Mouse (Mus musculus) heart, postnatal 14 days (tissue): Measurements from ENCODE around the gene Mettl1. TPM values are rescaled to one million over a fixed set of nuclear protein-coding genes. Genes with fewer than 3 reads are reported as not detected.
"Not testable (repeated sequence)": the region's sequence is repeated elsewhere in the genome, so short reads cannot be mapped to it uniquely, and the experiment has no call there.

Experiments used
- DNase-seq, 2 experiments: peaks; one replicate each; pipeline ENCODE4 v3.0.0; 2021 to 2022
- intact Hi-C: fragments of 180-260 bp; cut with DNase I; formaldehyde crosslinking; loops from one replicate; pipeline ENCODE4 v1.15.1; 2025
- total RNA-seq, 2 experiments: library from RNA; stranded (reverse); gene quantifications; 2 replicates each; pipeline ENCODE4 v1.2.3; 2021

Gene Mettl1
- total RNA-seq, 2 experiments from 2014 or later, result 5.0 to 6.0 TPM

DNA sequence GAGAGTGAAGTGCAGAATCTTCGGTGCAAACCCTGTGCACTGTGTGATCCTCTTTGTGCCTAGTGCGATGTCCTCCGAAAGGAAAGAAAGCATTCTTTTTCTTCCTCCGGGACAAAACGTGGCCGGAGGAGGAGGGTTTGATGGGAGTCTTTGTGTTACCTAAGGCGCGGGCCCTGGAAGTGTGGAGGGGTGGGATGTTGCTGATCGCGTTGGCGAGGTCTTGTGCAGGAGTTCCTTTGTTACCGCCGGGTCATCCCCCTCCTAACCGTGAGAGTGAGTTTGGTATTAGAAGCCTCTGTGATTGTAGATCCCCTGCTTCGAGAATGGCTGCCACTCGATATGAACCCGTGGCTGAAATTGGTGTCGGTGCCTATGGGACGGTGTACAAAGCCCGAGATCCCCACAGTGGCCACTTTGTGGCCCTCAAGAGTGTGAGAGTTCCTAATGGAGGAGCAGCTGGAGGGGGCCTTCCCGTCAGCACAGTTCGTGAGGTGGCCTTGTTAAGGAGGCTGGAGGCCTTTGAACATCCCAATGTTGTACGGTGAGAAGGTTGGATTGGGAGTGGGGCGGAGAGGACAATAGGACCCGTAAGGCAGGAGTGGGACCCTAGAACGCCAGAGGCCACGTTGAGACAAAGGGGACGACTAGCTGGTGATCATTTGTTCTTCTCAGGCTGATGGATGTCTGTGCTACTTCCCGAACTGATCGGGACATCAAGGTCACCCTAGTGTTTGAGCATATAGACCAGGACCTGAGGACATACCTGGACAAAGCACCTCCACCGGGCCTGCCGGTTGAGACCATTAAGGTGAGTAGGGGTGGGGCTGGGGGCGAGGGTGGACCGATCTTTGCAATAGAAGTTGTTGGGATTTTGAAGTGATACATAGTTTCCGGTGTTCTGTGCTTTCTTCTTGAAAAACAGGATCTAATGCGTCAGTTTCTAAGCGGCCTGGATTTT lies 23.0 kb downstream of the Mettl1 start:
- intact Hi-C loops, result no loop called here
- no peak for DNase-seq

DNA sequence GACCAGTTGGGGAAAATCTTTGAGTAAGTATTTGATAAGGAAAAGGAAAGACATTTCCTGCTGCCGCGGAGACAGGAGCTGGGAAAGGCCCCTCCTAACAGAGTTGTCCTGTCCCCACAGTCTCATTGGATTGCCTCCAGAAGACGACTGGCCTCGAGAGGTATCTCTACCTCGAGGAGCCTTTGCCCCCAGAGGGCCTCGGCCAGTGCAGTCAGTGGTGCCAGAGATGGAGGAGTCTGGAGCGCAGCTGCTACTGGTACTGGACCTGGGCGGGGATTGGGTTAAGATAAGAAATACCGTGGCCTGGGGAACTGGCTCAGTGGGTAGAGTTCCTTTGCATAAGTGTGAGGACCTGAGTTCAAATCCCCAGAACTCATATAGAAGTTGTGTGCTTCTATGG lies 24.8 kb downstream of the Mettl1 start:
- DNase-seq, result no peak
- intact Hi-C loops, result no loop called here

DNA sequence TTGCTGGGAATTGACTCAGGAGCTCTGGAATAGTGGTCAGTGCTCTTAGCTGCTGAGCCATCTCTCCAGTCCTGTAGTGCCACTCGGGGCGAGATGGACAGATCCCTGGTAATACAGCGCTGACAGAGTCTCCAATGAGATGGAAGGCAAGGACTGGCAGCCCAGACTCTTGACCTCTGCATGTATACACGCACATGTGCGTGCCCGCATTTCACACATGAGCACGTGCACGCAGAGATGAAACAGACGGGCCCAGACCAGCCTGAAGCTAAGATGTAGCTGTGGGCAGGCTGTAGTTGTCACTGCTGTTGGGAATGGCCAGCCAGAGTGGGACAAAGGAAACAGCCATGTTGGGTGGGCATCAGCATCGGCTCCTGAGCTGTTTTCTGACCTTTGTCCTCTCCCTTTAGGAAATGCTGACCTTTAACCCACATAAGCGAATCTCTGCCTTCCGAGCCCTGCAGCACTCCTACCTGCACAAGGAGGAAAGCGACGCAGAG lies 25.4 kb downstream of the Mettl1 start:
- intact Hi-C loops, result no loop called here

DNA sequence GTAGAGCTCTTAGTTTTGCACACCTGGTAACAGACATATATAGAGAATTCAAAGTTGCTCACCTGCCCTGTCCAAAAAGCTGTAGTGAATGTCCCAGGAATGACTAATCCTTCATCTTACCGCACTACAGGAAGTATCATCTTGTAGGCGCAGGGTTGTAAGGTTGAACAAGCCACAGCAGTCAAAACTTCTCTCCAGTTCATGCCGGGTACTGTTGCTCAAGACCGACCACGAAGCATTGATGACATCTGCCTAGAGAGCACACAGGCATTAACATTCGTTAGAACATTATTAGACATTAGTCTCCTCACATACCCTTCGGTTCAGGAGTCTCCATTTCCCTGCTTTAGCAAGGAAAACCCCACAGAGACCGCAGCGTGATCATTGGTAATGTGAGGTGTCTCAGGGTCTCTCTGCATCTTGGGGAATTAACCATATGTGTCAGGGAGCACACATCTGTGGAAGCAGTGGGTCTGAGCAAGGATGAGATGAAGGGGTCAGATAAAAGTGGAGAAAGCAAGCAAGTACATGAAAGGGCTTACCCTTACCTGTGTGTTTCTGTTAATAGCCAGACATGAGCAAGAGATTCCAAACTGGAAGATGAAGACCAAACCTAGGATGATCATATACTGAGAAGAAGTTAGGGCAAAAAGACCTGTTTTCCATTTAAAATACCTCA lies 27.3 kb downstream of the Mettl1 start:
- intact Hi-C loops, result no loop called here

More for the DNA sequence above, 25.4 kb downstream of the Mettl1 start:
- no peak for DNase-seq

DNA sequence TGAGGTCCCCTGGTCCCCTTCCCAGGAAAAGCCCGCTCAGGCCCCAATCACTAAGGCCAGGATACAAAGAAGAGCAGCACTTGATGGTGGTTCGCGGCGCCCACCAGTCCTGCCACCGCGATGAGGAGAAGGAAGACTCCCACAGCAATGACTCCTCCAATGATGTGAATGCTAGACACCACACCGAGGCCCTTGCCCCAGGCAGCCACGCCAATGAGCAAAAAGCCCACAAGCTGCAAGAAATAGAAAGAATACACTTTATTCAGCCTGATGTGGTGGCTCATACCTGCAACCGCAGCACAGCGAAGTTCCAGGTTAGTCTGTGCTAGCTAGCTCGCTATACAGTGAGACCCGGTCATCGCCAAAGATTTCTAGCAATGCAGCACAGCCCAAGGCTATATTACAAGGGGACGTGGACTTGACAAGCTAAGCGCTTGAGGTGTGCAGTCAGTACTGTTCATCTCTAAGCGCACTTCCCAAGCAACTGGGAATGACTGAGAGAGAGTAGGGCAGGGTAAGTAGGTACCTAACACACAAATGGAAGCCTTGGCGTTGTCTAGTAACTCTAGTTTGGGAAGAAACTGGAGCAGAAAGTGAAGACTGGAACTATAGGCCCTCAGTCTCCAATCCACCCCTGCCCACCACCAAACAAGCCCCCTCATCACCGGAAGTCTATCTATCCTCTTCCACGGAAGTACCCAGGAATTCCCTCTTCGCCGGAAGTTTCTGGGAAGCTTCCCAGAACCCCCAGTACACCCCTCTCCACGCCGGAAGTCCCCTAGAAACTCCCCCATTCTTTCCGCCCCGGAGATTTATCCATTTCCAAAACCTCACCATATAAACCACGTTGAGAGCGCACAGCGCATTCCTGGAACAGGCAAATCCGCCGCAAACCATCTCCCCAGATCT lies 28.3 kb downstream of the Mettl1 start:
- no peak for DNase-seq
- intact Hi-C loops, result no loop called here

More for the DNA sequence above, 27.3 kb downstream of the Mettl1 start:
- DNase-seq, result no peak

DNA sequence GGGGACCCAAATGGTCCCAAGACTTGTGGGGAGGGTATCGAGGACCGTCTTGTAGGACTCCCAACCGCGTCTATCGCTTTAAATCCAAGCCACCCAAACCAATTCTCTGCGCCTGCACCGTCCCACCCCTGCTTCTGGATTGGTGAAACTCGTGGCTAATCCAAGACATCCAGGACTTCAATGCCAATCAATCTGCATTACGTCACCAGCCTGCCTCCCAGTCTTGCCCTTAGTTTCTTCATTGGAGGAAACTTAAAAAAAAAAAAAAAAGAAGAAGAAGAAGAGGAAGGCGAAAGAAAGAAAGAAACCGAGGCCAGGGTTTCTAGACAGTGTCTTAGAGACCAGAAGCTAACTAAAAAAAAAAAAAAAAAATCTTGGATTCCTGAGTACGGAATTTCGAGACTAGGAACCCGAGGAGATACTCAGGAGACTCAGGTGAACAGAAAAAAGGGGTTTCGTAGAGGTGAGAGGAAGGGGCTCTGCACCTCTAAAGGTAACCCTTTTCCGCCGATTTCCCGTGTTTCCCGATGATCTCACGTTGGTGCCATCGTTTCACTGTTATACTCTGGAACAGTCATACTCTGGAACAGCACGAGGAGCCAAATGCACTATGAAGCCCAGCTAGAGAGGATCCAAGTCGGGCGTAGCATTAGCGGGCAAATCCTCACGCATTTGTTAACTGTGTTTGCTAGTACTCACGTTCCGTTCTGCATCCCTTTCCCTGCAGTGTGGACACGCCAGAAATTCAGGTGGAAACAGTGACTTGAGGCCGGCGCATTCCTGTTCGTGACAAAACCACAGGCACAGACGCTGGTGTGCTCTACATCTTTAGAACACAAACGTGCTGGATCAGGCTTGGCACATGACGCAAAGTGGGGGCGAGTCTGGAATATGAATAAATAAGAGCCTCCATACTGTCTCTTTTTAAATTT lies 29.2 kb downstream of the Mettl1 start, which contains the start of gene Tspan31:
Gene Tspan31, minus strand, starts transcription at position 75 of the 932 bp plus-strand sequence.
- peak; percentile 82 to 87 for DNase-seq
- intact Hi-C loops, result no loop called here

DNA sequence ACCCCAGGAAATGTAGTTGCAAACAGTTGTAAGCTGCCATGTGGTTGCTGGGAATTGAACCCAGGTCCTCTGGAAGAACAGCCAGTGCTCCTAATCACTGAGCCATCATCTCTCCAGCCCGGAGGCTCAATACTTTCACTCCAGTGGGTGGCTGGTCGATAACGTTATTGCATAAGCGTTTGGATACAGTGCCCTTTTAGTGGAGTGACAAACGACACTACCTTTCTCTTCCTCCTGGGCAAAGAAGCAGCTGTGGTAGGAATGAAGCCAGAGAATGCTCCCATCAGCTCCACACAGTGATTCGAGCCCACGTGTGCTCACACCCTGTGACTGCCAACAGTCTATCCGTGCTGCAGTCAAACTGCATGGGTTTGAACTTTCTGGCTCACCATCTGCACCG lies 30.0 kb downstream of the Mettl1 start:
- DNase-seq, result no peak
- intact Hi-C loops, result no loop called here

DNA sequence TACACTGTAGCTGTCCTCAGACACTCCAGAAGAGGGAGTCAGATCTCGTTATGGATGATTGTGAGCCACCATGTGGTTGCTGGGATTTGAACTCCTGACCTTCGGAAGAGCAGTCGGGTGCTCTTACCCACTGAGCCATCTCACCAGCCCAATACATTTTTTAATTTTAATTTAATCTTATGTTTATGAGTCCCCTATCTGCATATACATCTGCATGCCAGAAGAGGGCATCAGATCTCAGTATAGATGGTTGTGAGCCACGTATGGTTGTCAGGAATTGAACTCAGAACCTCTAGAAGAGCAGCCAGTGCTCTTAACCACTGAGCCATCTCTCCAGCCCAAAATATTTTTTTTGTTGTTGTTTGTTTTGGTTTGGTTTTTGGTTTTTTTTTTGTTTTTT lies 31.1 kb downstream of the Mettl1 start:
- intact Hi-C loops, DNase-seq: not testable (repeated sequence)

DNA sequence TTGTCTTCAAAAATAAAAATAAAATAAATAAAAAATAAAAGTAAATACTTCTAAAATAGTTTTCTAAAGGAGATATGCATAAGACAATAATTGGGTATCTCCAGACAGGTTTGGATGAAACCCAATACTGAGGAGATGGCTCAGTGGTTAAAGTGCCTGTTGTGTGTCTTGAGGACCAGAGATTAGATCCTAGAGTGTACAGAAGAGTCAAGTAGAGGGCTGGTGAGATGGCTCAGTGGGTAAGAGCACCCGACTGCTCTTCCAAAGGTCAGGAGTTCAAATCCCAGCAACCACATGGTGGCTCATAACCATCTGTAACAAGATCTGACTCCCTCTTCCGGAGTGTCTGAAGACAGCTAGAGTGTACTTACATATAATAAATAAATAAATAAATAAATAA lies 31.8 kb downstream of the Mettl1 start:
- DNase-seq, intact Hi-C loops: not testable (repeated sequence)

DNA sequence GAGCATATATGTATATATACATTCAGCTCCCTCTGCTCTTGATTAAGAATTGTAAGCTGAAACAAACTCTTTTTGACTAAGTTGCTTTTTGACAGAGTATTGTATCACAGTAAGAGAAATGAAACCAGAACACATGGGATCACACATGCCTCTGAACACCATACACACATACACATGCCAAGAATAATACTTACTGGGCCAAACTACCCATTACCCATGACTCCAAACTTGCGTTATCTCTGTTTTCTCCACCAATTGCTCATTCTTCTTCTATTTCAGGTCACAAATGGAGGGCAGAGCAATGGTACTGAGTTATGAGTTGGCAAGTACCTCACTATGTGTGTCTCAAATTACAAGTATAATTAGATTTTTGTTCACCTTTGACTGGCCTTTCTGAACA lies 32.8 kb downstream of the Mettl1 start:
- DNase-seq, result no peak
- intact Hi-C loops, result no loop called here

DNA sequence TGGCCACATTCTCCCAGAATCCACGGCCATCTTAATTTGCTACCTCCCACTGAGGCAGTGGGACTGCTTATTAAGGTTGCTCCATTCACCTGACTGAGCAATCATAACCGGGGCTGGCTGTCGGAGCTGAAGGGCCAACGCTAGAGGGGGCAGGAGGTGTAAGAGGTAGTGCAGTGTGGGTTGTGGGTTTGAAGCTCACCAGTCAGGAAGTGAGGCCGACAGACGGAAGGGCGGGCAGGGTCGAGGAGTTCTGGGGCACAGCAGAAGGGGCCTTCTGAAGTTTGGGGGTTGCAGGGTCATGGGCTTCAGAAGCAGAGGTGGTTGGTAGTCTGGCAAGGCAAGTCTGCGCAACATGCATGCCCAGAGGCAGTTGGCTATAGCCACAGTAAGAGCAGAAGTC lies 33.9 kb downstream of the Mettl1 start, which contains the start of gene Agap2:
Gene Agap2, plus strand, starts transcription at position 205 of the 400 bp plus-strand sequence.
- no peak for DNase-seq
- intact Hi-C loops, result no loop called here

DNA sequence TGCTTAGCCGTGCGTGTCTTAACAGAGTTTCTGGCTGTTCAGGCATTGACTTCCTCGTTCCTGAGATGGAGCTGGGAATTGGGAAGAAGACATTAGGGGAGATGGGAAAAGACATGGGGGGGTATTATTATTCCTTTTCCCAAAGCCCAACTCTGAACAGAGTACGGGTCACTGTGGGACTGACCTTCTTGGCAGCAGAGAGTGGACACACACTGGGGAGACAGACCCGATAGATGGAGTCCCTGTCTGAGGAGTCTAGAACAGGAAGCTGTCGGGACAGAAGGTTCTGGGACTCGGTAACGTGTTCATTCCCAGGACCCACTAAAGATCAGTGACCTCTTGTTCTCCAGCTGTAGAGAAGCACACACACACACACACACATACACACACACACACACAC lies 34.4 kb downstream of the Mettl1 start:
- DNase-seq, result no peak
- intact Hi-C loops, result no loop called here

DNA sequence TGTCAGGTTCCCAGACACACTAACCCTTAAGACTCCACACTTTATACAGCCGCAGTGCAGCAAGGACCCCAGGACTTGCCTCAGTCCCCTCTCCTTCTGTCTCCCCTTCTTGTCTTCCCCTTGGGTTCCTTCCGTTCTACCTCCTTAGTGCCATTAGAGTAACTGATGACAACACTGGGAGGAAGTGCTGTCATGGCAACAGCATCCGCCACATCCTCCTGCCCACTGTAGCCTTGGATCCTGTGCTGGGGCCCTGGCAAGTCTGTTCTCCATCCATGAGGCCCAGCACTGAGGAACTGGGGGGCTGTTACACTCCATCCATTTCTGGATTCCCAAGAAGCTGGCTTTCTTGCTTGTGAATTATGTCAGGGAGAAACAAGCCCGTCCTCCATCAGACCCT lies 34.9 kb downstream of the Mettl1 start:
- intact Hi-C loops, result no loop called here
- no peak for DNase-seq

DNA sequence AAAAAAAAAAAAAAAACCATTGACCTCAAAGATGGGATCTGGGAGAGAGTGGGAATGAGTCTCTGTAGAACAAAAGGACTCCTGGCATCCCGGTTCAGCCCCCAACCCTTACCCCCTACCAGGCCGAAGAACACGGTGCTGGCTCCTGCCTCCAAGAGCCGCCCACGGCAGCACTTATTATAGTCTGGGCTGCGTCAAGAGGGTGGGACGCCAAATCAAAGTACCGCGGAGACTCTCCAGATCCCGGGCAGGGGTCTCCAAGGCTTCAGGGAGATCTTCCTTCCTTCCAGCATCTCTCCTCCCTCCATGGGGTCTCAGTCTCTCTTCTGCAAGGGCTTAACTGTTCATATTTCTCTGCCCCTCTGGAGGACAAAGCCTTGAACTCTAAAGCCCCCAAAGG lies 36.3 kb downstream of the Mettl1 start:
- intact Hi-C loops, result no loop called here
- no peak for DNase-seq

DNA sequence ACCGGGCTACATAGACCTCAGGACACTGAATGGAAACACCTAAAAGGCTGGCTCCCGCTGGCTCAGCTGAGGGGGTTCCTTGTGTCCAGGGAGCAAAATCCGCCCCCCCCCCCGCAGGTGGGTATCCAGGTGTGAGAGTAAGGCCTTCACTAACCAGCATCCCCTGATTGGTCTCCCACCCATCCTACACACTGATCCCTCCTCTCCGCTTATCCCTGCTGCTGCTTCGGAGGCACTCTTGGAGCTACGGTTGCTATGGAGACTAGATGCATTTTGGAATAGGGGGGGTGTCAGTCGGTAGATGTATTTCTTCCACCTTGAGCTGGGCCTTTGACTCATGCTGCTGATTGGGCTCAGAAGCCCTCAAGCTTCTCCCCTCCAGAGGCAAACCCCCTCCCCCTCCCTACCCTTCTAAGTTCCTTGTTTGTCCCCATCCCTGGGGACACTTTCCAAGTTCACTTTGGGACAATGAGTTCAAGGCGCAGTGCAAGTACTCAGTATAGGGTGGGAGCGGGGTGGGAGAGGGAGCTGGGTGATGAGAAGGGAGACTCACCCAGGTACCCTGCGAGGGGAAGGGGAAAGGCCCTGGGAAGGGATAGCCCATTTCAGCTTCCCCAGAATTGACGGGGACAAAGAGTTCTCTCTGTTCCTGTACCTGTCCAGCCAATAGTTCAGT lies 36.9 kb downstream of the Mettl1 start:
- no peak for DNase-seq

DNA sequence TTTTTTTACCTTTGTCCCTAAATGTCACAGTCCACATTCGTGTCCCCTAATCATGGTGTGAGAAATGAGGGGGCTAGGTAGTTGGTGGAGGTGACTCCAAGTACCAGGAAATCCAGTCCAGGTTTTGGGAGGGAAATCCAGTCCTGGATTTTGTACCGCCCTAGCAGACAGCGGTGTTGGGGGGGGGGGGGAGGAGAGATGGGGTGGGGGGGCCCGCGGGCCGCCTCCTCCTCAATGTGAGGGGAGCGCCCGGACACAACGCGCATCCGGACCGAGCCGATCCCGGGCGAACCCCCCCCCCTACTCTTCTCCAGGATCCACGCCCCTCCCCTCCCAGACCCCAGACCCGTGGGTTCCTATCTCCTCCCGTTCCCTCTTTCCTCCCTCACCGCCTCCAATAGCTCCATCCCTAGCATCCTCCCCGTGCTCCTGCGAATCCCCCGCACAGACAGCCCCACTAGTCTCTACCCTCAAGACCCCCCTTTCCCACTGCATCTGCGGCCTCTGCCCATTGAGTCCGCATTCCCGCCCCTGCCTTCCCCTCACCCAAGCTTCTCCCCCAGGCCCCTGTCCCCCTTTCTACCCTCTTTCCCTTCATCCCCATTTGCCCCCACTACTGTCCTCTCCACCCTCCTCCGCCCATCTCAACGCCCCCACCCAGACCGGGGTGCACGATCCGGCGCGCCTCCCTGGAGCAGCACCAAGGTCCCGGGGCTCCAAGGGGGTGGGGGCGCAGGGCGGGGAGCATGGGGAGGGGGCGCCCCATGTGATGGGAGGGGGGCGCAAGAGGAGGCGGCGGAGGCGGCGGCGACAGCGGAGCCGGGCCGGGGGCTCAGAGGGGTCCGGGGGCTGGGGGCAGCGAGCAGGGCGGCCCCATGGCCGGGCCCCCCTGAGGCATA lies 37.7 kb downstream of the Mettl1 start:
- DNase-seq, result peak; percentile 58 to 65
- intact Hi-C loops, result no loop called here

More for the DNA sequence above, 36.9 kb downstream of the Mettl1 start:
- intact Hi-C loops, result no loop called here

DNA sequence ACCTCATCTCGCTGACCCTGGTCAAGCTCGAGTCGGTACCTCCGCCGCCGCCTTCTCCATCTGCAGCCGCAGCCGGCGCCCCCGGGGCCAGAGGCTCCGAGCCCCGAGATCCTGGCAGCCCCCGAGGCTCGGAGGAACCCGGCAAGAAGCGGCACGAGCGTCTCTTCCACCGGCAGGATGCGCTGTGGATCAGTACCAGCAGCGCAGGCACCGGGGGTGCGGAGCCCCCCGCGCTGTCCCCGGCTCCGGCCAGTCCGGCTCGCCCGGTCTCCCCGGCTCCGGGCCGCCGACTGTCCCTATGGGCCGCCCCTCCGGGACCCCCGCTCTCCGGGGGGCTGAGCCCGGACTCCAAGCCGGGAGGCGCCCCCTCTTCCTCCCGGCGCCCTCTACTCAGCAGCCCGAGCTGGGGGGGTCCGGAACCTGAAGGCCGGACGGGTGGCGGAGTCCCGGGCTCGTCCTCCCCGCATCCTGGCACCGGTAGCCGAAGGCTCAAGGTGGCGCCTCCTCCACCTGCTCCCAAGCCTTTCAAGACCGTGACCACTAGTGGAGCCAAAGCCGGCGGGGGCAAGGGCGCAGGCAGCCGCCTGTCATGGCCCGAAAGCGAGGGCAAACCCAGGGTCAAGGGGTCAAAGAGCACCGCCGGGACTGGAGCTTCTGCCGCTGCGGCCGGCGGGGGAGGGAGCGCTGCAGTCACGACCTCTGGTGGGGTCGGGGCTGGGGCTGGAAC lies 38.6 kb downstream of the Mettl1 start:
- peak; percentile 35 to 51 for DNase-seq
- intact Hi-C loops, result no loop called here
